Mouse (Mus musculus) lung, postnatal 14 days (tissue): ENCODE measurements around the gene Plekhs1.
"Not testable (repeated sequence)": the region's sequence is repeated elsewhere in the genome, so short reads cannot be mapped to it uniquely, and the experiment has no call there.

Source experiments
- DNase-seq: peaks from one replicate; pipeline ENCODE4 v3.0.0; 2021

The Plekhs1 gene

DNA sequence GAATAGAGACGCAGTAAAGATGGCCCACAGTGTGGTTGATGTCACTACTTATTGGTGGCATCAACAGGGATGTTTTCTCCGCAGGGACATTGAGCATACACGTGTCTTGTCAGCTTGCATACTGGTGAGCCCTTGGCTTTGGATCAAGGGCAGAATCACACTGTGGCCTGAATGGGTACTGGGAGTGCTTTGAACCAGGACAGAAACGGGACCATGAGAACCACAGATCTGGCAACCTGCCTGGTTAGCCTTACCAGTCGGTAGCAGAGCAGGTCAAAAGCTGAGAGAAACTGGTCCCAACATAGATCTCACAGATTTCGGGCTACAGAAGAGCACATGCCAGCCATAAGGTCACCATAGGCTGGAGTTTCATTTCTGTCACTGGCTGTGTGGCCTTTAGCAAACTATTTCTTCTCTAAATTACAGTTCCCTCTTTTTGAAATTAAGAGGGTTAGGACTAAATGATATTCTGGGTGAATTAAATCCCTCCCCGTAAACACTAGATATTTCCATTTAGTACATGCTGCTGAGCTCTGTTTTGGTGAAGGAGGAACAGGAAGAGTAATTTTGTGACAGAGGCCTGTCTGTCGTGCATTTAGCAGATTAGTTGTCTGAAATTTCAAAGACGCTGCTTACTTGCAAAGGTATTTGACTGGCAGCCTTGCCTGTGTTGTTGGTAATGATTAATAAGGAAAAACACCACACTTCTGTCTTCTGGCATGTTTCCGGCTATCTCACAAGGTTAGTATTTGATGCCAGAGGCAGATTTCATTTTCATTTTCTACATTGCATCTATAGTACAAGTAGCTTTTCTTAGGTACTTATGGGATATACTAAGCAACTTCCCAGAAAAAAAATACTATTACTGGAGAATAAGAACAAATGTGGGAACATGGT, 2.0 kb upstream of the Plekhs1 start:
- no peak for DNase-seq

DNA sequence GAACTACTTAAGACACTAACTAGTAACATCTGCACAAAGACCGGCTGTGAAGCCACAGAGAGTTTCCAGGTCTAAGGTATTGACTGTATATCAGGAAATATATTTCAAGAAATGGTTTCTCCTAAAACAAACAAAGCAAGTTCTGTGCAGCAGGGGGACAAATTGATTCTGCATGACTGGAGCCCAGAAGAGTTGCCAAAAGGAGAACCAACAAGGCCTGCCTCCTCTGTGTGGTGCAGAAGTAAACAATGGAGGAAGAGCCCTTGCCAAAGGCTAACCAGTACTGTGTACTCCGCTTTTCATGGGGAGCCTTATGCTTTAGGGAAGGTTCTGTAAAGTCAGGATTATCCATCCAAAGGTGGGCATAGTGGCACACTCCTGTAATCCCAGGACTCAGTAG, 1.2 kb upstream of the Plekhs1 start:
- no peak for DNase-seq

DNA sequence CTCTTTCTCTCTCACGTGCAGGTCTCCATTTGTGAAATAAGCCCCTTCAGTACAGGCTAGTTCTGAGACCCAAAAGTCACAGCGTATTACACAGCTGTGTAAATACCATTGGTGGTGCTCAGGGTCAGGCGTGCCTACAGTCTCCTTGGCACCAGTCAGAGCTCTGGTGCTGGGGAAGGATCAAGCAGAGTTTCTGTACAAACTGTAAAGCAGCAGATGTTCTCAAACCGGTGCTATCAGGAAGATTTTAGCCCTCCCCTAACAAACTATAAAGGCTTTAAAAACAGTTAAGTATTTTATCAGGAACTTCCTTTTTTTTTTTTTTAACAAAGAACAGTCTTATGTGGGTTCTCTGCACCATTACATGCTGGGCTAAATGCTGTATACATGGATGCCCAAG, 1.3 kb downstream of the Plekhs1 start:
- no peak for DNase-seq

DNA sequence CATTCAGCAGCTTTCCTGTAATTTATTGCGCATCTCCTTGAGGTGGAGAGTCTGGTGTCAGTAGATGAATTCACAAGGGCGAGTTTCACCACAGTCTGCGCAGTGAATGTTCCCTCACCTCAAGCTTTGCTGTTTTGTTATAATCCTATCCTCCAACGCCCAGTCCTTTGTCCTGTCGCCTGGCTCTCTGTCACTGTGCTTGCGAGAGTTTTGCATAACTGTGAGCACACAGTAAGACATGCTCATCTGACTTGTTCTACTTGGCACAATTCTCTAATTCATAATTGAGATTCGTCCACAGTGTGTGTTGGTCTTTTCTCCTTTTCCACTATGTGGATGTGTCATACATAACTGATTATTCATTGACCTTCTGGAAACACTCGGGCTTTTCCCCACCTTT, 5.0 kb downstream of the Plekhs1 start:
- no peak for DNase-seq

DNA sequence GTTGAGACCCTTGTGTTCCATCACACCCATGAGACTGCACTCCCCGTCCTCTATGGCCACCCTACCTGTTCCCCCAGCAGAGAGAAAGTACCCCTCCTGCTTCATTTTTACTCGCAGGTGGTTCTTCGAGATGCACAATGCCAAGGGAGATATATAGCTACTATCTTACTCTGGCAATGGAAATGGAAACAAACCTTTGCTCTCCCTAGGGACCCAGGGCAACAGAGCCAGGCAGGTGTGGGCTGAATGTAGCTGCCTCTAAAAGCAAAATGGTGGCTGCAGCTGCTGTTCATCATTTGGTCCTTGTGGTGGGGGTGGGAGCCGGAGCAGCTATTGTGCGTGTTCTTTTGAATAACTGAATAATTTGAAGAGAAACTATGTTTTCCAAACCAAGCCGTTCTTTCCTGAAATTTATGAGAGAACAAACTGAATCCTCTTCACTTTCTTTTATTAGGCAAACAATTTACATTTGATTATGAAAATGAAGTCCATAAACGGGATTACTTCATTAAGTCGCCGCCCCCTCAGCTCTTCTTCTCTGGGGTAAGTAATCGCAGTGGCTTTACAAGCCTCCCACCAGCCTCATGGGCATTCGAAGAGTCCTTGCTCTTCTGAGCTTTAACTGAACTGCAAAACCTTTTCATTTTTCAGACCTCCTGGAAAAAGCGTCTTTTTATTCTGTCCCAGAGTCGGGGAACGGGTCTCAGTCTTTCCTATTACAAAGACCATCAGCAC, 9.0 kb downstream of the Plekhs1 start:
- no peak for DNase-seq

DNA sequence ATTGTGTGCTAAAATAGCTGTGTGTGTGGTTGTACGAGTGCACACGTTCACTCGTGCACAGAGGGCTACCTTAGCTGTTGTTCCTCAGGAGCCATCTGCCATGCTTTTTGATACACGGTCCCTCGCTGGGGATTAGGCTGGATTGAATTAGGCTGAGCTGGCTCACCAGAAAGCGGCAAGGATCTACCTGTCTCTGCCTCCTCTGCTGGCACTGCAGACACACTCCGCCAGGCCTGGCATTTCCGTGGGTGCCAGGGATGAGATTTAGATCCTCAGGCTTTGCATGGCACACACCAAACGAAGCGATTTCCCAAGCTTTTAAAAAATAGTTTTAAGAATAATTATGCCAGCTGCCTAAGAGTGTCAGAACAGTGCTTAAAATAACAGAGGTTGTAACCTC, 10.5 kb downstream of the Plekhs1 start:
- no peak for DNase-seq

DNA sequence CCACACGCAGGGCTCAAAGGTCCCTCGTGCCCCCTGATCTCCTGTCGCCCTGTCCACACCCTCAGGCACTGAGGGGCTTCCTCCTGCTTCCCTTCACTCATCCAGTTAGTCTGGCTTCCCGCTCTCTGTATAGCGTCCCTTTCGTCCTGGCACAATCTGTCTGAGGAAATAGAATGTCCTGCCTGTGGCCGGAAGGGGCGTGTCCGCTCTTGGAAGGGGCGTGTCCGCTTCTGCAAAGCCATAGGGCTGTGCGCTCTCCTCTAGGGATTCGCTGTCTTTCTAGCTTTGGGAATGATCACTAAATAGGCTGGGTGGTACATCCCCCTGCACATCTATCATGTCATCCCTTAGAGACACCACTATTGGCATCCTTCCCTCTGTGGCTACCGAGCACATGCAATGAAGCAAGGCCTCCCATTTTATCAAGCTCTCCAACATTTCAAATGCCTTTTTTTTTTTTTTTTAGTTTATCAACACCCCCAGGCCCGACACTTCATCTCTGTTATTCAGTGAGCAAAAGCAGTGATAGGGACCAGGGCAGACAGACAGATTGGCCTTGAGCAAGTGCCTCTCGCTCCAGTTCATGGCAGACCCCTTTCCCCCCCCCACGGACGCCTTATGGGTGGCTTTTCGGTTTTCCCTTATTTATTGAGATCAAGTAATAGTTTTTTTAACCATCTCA, 13.6 kb downstream of the Plekhs1 start:
- peak; percentile 42 for DNase-seq

DNA sequence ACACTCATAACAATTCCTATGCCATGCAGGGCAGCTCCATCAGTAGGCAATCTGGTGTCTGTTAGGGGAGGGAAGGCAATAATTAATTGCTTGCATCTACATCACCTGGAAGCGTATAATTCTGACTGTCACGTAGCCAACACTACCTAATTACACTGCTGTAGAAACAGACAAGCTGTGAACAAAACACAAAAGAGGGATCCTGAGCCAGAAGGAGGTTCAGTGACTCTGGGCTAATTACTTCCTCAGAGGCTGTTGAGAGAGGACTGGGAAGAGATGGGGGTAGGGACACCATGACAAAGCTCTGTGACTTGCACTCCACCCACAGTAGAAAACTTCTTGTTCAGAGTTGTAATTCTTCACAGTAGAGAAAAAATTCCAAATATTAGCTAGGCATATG, 15.1 kb downstream of the Plekhs1 start:
- DNase-seq, result no peak

DNA sequence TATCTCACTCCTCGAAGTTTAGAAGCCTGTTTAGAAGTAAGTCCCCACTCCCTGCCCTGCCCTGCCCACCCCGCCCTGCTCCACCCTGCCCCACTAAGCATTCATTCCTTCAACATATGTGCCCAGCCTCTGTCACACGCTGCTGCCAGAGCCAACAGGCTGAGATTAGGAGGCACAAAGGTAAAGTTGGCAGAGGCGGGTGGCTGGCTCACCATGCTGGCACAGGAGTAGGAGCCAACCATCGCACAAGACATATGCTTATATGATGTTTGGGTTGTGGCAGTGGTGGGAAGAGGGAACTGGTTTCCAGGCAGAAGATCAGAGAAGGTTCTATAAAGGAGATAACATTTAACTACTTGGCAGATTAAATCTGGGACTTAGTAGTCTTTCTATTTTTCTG, 15.8 kb downstream of the Plekhs1 start:
- DNase-seq, result no peak

DNA sequence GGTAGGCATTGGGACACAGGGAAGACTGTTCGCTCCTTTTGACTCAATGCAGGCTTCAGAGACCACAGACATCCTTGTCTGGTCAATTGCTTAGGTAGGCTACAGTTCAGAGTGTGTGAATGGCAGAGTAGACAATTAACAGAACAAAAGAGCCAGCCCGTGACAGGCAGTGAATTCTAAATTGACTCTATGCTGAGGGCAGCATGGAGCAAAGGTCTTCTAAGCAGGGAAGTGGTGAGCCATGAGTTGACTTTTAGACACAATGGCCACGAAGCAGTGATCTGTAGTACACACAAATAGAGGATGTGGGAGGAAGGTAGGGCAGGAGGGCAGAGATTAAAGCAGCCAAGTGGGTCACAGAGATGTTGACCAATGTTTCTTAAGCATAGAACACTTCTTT, 16.4 kb downstream of the Plekhs1 start:
- no peak for DNase-seq

DNA sequence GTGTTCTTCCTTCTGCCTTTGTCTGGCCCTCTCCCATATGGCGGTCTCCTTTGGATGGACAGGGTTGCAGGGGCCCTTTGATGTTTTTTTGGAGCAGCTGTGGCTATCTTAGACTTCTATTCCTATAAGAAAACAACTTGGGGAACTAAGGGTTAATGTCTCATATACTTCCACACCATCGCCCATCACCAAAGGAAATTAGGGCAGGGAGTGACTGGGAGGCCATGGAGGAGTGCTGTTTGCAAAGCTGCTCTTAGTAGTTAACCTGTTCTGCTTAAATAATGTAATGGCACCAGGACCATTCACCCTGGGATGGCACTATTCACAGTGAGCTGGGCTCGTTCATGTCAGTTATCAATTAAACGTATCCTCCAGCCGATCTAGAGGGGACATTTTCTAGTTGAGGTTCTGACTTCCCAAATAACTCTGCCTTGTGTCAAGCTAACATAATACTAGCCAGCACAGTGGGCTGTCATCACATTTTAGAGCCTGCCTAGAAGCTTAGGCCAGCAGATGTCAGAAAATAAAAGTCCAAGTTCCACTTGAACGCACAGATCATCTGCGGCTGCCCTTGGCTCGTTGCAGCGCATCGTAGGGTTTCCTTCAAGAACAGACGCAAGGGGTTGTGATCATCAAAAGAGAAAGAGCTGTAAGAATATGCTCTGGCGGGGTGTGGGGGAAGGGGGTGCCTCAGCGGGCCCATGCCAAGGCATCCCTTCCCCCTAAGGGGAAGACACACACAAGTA, 23.4 kb downstream of the Plekhs1 start:
- no peak for DNase-seq

DNA sequence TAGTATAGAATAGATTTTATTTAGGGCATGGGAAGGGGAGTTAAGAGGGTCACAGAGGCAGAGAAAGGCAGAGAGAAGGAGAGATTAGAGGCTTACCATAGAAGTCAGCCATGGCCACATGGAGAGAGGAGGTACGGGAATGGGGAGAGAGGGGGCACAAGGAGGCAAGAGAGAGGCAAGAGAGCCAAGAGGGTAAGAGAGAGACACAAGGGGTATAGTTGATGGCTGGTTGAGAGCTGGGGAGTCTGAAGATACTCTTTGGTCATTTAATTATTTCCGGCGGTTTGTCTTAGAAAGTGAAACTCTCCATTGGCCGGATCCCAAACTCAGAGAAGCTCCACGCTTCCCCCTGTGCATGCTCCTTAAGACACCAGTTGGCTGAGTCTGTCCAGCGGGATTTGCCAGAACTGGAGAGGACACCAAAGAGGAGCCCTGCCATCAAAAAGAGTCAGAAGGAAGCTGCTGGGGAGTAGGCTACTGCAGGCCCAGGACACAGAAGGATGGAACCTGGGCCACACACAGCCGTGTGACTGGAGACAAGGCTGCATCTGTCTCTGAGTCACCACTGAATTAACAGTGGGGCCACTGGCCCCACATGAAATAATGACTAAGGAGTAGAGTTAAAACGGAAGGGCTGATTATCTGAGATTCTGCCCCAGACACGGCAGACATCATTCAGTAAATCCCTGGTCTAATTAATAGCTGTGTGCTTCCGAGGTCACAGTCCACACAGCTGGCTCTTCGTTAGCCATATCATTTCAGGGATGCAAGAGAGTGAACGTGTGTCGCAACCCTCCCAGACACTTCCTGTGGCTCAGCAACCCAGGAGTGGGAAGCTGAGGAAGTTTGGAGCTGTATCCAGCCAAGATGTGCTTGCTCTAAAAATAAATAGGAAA, 24.2 kb downstream of the Plekhs1 start:
- peak; percentile 41 for DNase-seq

DNA sequence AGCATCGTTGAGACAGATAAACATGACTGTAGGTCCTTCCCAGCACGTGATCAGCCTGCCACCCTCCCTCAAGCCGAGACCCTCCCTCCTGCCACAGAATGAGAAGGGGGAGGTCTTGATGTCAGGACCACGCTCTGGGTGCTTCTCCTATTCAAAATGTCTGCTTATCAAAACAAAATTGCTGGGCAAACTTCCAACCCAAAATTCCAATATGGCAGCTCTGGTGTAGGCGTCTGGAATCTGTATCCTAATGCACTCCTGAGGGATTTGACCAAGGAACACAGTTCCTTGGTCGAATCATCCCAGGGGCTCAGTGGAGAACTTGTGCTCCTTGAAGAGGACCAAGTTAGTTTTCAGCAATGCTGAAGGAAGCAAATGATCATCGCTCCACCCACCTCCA, 25.5 kb downstream of the Plekhs1 start:
- DNase-seq, result no peak

DNA sequence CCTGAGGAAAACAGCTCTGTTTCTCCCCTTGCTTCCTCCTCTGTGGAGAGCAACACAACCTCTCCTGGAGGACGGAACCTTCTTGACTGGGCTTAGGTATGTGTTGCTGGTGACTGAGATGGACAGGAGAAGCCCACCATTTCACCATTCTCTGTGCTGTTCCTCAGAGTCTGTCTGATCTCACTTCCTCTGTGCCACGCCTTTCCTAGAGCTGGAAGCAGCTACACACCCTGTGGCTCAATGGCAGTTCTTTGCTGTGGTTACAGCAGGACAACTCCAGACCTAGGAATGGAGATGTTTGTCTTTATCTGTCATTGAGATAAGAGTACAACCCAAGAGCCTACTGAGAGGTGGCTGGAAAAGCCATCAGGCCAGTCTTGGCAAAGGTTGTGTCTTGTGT, 25.9 kb downstream of the Plekhs1 start:
- DNase-seq, result no peak

DNA sequence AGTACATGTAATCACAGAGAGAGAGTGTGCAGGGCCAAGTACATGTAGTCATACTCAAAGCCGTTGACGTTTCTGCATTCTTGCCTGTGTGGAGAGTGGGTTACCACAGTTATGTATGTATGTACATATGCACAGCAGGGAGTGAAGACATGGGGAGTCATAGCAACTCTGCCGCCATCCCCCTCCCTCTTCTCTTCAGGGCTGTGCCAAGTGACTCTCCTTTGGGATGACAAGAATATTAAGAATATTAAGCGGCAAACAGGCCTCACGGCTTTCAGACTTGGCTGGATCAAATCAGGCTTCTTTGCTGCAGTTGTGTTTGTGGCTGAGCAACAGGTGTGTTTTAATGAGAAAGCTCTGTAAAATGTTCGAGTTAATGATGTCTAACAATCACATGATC, 28.2 kb downstream of the Plekhs1 start:
- DNase-seq, result no peak

DNA sequence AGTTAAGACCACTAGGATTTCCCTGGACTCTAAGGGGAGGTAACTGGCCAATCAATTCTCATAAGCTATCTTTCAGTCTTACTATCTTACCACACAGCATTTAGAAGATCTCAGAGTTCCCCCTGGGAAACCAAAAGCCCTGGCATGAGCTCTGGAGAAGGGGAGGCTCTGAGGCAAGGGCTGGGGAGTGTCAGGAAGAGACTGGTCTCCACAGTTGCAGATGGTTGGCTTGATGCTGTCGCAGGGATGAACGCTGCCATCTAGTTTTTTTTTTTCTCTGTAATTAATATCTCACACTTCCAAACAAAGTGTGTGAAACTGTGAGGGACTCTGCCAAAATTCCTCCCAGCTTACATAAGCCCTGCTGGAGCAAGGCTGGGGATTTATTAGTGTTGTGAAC, 32.7 kb downstream of the Plekhs1 start:
- DNase-seq, result not testable (repeated sequence)

DNA sequence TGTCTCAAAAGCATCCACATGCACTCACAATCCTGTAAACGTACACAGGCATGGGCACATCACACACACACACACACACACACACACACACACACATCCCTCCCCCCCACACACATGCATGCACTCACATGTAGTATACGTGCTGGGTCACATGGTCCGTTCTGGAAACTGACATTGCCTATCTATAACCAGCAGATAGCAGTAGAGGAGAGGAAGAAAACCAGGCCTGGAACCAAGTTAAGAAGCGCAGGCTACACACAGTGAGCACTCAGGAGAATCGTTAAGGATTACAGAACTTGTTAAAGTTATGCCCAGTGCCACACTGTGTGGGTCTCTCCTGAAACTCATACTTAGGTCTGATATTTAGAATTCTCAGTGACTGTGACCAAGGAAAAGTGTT, 41.6 kb downstream of the Plekhs1 start:
- DNase-seq, result not testable (repeated sequence)

DNA sequence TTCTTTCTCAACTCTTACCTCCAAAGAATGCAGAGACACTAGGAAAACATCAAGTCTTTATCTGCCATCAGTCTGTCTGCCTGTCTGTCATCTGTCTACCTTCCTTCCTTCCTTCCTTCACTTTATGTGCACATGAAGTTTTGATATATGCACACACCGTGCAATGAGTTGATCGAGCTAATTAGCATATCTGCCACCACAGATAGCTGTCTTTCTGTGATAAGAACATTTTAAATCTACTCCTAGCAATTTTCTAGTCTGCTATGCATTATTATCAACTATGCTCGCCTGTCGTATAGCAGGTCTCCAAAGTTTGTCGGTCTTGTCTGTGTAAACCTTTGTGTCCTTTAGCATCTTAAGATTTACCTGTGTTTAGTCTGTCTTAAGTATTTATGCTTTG, 42.1 kb downstream of the Plekhs1 start:
- DNase-seq, result not testable (repeated sequence)

DNA sequence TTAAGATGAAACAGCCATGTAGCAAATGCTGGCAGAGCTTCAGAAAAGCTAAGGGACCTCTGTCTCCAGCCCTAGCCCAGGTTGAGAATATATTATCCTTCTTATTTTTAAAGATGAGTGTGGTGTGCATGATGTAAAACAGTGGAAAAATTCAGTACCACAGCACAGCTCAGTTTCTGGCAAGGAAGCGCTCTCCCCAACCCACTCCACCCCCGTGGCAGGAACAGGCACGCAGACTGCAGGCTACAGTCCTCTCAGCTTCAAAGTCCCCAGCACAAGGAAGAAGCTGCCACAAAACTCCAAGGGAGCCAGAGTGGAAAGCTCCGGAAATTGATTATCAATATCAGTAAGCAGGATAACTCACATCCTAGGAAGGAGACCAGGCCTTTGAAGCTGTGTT, 49.8 kb downstream of the Plekhs1 start:
- not testable (repeated sequence) for DNase-seq

DNA sequence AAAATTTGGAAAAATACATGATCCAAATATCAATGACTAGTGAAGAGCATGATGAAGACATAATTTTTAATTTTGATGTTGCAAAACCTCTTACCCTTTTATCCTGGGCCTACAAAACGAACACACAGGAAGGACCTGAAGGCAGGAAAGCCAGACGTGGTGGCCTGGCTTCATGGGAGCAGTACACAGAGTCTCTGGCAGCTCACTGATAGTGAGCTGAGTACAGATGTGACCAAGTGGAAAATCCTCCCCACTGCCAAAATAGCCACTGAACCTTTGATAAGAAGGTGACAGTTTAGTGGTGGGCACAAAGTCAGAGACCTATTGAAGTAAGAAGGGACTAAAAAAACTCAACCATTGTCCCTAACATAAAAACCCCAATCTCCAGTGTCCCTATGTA, 52.1 kb downstream of the Plekhs1 start:
- DNase-seq, result not testable (repeated sequence)

DNA sequence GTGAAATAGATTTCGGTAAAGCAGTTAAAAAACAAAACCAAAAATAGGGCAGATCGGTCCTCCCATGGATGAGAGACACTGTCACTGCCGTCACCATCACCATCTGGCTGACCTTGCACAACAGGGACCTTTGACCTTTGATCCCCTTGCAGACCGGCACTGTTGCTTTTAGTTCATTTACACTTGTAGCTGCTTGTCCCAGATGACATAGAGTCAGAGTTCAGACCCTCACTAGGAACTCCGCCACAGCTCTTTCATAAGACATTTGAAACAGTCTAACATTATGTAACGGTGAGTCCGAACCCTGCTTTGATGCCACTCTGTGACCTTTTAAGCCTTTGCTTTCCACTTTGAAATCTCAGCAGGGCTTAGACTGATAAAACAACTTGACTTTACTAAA, 58.0 kb downstream of the Plekhs1 start:
- not testable (repeated sequence) for DNase-seq

DNA sequence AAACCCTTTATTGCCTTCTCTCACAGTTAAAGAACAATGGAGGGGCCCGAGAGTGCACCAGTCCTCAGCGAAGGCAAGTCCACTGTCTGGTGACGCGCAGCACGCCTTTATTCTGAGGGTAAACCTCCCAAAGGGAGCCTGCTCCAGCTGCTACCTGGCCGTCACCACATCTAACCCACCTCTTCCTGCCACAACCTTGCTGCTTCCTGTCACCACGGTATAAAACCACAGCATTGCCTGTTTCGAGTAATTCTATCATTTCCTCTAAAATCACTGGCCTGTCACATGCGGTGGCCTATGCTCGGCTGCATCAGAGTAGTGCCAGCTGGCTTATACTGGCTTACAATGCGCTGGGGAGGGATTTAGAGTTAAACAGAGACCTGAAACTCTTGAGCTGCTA, 69.1 kb downstream of the Plekhs1 start:
- DNase-seq, result not testable (repeated sequence)
